Mouse (Mus musculus) adrenal gland, postnatal 10 days (tissue): ENCODE data around the gene Foxq1. TPM values are rescaled to one million over a fixed set of nuclear protein-coding genes. Genes with fewer than 3 reads are reported as not detected.

Experiments
- DNase-seq: peaks from one replicate; pipeline ENCODE4 v3.0.0; 2021; ENCODE audit warnings: mixed read lengths
- total RNA-seq, 2 experiments: library from RNA; stranded (reverse); gene quantifications; 2 replicates each; pipeline ENCODE4 v1.2.3; 2021

Foxq1 gene
- total RNA-seq, 2 experiments from 2014 or later, result 1.7 to 2.7 TPM

DNA sequence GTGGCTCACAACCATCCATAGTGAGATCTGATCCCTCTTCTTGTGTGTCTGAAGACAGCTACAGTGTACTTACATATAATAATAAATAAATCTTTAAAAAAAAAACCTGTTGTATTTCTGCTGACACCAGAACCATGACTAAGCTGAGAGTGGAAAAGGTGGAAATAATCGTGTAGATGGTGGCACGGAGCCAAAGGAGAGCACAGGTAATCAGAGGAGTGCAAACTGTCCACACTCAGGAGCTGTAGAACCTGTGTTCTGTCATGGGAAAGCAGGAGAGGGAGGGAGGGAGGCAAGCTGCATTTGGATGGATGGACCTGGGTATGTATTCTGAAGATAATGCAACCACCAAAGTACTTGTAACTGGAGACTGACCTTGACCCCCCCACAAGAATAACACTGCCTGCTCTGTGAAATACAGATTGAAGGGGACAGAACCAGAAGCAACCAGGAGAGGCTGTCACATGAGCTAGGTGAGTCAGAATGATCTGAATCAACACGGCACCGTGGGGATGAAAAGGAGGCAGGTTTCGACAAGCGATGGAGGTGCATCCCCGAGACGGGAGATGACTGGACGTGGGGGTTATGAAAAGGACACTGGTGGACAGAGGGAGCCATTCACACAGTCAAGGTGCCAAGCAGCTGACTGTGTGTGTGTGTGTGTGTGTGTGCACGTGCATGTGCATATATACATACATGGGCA lies 17.0 kb downstream of the Foxq1 start:
- no peak for DNase-seq

DNA sequence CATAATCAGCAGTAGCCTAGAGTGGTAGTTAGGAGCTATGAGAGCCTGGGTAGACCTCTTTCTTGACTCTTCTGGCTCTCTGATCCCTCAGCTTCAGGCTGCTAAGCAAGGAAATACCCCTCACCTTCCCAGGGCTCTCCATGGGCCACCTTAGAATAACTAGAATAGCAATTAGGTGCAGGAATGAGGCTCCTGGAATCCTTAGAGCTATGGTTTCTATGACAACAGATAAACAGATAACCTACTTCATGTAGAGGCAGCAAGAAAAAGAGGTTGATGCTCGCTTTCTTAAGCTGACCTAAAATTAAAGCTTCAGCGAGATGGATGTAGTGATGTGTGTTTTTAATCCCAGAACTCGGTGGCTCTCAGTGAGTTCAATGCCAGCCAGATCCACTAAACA lies 18.7 kb downstream of the Foxq1 start:
- no peak for DNase-seq

DNA sequence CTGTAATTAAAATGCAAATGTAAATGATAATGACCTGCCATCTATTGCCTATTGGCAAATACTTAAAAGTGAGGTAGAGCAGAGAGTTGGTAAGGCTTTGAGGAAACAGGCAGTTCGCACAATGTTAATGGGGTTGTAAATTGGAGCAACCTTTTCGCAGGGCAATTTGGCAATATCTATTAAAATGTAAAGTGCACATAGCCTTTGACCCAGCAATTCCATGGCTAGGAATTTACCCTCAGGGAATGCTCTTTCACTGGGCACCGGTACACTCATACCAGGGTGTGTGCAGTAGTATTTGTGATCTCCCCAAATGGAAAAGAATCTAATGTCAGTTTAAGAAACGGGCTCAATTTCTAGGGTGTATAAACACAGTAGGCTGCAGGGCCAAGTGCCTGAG lies 20.8 kb downstream of the Foxq1 start:
- no peak for DNase-seq

DNA sequence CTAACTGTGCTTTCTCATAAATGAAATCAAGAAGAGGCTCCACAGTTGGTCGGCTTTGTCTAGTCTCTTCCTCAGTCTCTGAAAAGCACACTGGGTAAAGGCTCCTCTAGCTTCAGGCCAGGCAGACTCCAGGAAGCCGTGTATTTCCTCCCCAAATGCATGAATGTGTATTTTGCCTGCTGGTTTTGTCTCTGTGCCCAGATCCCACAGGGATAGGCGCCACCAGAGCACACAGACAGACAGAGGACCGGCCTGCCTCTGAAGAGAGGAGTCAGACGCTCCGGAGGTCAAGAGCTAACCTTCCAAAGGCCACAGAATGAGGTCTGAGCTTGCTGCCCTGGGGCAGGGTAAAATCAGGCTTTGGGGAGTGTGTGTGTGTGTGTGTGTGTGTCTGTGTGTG lies 21.6 kb downstream of the Foxq1 start:
- no peak for DNase-seq

DNA sequence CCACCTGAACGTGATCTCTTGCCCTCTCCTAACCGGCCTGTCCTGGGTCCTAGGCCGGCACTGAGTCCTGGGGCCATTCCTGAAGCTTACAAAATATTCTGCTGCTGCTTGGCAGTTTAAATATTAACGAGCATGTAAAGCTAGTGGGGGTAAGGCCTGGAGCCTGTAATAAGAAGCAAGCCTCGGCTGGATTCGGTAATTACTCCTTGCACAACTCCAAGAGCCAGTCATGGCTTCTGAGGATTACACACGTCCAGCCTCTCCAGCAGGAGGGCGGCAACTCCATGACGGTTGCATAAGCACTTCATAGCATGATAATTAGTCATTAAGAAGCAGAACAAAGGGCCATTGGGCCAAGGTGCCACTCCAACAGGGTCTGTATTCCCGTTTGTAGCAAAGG lies 22.5 kb downstream of the Foxq1 start:
- DNase-seq, result peak; percentile 9

DNA sequence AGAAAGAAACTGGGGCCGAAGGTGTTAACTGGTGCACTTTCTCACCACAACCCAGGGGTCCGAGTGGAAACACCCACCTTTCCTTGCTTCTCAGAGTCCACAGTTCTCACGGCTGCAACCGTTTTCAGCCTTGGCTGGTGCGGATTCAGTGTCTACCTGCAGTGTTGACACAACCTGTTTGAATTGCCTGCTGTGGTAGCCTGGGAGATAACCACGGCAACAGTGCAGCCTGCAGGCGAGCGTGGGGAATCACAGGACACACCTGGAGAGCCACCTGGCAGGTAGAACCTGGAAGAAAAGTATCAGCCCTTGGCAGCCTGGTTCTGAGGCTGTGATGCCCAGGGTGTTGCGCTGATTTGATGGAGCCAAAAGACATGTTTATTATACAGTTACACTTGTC lies 23.9 kb downstream of the Foxq1 start:
- DNase-seq, result no peak

DNA sequence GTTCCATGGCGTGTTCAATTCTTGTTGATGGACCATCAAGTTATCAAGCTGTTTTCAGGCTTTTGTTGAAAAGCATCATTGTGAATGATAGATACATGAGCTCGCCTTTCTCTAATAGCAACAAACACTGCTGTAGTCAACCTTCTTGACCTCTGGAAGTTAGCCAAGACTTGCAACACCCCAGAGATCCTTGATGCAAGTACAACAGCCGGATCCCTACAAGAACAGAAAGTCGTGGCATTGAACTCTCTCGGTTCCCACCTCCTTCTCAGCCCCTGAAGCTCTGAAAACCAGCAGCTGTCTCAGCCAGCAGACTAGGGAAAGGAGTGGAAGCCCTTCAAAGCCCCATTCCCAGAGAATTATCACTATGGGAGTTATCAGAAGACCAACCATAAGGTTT lies 31.4 kb downstream of the Foxq1 start:
- peak; percentile 54 for DNase-seq

DNA sequence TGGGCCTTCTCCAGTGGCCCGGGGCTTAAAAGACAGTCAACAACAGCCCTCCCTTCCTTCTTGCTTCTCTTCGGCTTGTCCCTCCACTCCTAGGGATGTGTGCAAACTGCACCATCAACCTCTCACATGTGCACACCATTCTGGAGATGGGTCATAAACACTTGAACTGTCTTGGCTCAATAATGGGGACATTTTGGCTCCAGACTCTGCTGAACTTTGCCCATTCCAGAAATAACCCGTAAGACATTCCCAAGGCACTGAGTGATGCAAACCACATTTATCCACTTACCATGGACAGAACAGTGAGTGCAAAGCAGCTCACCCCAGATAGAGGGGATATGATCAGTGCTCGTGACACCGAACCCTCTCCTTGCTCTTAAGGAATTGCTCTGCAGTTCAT lies 43.6 kb downstream of the Foxq1 start:
- no peak for DNase-seq

DNA sequence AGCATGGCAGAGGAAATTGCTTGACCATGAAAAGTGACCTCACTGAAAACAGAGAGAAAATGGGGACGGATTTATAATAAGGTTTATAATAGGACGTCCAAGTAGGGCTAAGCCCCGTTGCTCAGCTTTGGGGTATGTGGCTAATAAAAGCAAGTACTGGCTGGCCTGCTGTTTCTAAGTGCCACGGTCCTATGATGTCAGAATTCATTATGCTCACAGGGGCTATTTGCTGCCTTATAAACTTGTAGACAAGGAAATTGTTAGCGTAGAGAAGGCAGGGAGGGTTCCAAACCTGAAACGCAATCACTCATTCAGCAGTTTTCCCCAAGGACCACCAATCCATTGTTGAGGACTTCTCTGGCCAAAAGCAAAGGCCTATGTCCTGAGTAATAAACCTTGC lies 48.0 kb downstream of the Foxq1 start:
- no peak for DNase-seq

Other genes starting within 250 kb of the Foxq1 start
- under 1 TPM; 0.09 TPM for gene A530084C06Rik, start 3.2 kb downstream of the Foxq1 start, total RNA-seq
- gene Foxf2, start 69.7 kb downstream of the Foxq1 start, total RNA-seq, result not detected